Mouse (Mus musculus) embryo, embryonic 9.5 days (tissue): ENCODE data around the gene Pcnt.

Experiments
- DNase-seq: peaks from one replicate; pipeline ENCODE4 v3.0.0-alpha.2; 2017; ENCODE audit errors: extremely low spot score

The Pcnt gene

DNA sequence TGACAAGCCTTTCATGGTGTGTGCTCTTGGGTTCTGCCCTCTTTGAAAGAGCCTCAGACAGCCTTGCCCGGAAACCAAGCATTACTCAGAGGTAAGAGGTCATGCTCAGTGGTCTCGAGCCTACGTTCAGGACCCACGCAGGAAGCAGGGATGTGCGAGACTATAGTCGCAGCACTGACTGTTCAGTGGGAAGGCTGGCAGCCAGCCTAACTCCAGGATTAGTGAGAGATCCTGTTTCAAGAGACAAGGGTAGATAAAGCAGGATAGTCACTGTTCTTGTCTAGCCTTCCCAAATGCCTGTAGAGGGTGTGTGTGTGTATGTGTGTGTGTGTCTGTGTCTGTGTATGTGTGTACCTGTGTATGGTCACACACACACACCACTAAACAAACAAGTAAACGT, 126.4 kb downstream of the Pcnt start:
- no peak for DNase-seq

DNA sequence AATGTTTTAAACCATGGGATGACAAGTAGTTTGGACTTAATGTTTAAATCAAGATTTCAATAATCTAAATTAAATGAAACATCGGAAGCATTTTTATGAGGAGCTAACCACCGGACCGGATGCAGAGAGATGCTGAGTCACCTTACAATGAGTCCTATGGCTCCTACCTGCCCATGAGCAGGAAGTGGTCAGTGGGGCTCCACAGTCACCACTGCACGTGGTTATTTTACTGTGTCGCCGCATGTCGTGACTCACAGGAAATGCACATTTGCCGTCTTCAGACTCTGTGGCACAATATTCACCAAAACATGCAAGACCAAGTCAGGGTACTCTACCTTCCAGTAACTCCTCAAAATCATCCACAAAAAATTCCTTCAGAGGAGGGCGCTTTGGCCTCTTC, 135.8 kb downstream of the Pcnt start:
- DNase-seq = no peak
